Comparison of ENCODE assay signal across 8 mouse cellular contexts in genomic region chr9:65214778-65215493, GRCm38 (mm10). TPM values are rescaled to one million over a fixed set of nuclear protein-coding genes. Genes with fewer than 3 reads are reported as not detected.
DNase-seq lines count a peak whose midpoint lies in the region; ATAC-seq and TF ChIP-seq lines count a peak whose summit lies in the region.

No protein-coding gene starts in this region.

- no peaks in the 10 kb centered on the region for H3K9me3 ChIP-seq in embryonic facial prominence, embryonic 11.5 days (replicated peaks; ENCODE audit: control insufficient read depth, low read length)
- H3K9me3 ChIP-seq in limb, embryonic 13.5 days: no peaks in the 10 kb centered on the region
- H3K9me3 ChIP-seq in midbrain, embryonic 15.5 days: no peaks in the 10 kb centered on the region

- peak; percentile 25; the same call in 1 of the 2 replicates for TF ChIP-seq CTCF in kidney, adult 2 months (conservative IDR thresholded peaks at IDR 0.05; ENCODE audit: insufficient read depth, insufficient read length, low read depth, low read length)
- 0 out of 2 replicates have a peak, but pooled peaks have one; percentile 7 for TF ChIP-seq CTCF in spleen, adult 2 months (IDR thresholded peaks at IDR 0.05; ENCODE audit: extremely low read depth, insufficient read depth, insufficient read length, insufficient replicate concordance)

- DNase-seq in layer of hippocampus, adult 11-12 months (ENCODE audit: low spot score): peak; percentile 77
- DNase-seq in layer of hippocampus, adult 9-10 months (ENCODE audit: low spot score): no peak
- peak; percentile 87 for DNase-seq in embryonic facial prominence, embryonic 11.5 days (ENCODE audit: low spot score)
- DNase-seq in heart, adult 18-20 months: peak; percentile 92 to 93
- DNase-seq in kidney, adult 2 months: peak; percentile 96
- peak in 1 of 2 experiments; percentile 84 for DNase-seq in spleen, adult 2 months (ENCODE audit: low read depth in 1 of 2, low spot score in 2 of 2)

- no peaks in the 10 kb centered on the region for H3K36me3 ChIP-seq in embryonic facial prominence, embryonic 11.5 days (replicated peaks; ENCODE audit: control insufficient read depth, insufficient read depth, low read depth, low read length)
- H3K36me3 ChIP-seq in kidney, adult 2 months (ENCODE audit: control insufficient read depth, insufficient read depth, low read length): no peaks in the 10 kb centered on the region
- no peaks in the 10 kb centered on the region for H3K36me3 ChIP-seq in limb, embryonic 13.5 days
- H3K36me3 ChIP-seq in midbrain, embryonic 15.5 days (replicated peaks): no peaks in the 10 kb centered on the region
- no peaks in the 10 kb centered on the region for H3K36me3 ChIP-seq in spleen, adult 2 months (ENCODE audit: control insufficient read depth, insufficient read depth, low read length)

- under 1% methylated on average over 46 of the region's 59 CpGs for WGBS in embryonic facial prominence, embryonic 11.5 days
- under 1% methylated on average over 57 of the region's 59 CpGs for WGBS in kidney, adult 2 months
- under 1% methylated on average over 59 of the region's 59 CpGs for WGBS in limb, embryonic 13.5 days
- under 1% methylated on average over 58 of the region's 59 CpGs for WGBS in midbrain, embryonic 15.5 days
- under 1% methylated on average over 48 of the region's 59 CpGs for WGBS in spleen, adult 2 months

- H3K27ac ChIP-seq in embryonic facial prominence, embryonic 11.5 days (replicated peaks; ENCODE audit: low read depth, low read length): peak overlapping the region; percentile 75
- peak overlapping the region; percentile 96 for H3K27ac ChIP-seq in kidney, adult 2 months (ENCODE audit: insufficient read depth, low read depth, low read length)
- peak overlapping the region; percentile 77 for H3K27ac ChIP-seq in limb, embryonic 13.5 days
- peak overlapping the region; percentile 83 for H3K27ac ChIP-seq in midbrain, embryonic 15.5 days
- peak overlapping the region; percentile 72 for H3K27ac ChIP-seq in spleen, adult 2 months (ENCODE audit: insufficient read depth, low read length)

- no peaks in the 10 kb centered on the region for H3K27me3 ChIP-seq in embryonic facial prominence, embryonic 11.5 days (ENCODE audit: control insufficient read depth, insufficient read depth, low read length)
- H3K27me3 ChIP-seq in kidney, adult 2 months (replicated peaks; ENCODE audit: control insufficient read depth, insufficient read depth, low read length): no peaks in the 10 kb centered on the region
- H3K27me3 ChIP-seq in limb, embryonic 13.5 days: no peaks in the 10 kb centered on the region
- no peaks in the 10 kb centered on the region for H3K27me3 ChIP-seq in midbrain, embryonic 15.5 days (replicated peaks)
- no peaks in the 10 kb centered on the region for H3K27me3 ChIP-seq in spleen, adult 2 months (ENCODE audit: control insufficient read depth, insufficient read depth, low read length)

- TF ChIP-seq POLR2A in kidney, adult 2 months (IDR thresholded peaks at IDR 0.05; ENCODE audit: low read depth, low read length): peak; percentile 38
- TF ChIP-seq POLR2A in spleen, adult 2 months (IDR thresholded peaks at IDR 0.05; ENCODE audit: low read depth, low read length): 0 out of 2 replicates have a peak, but pooled peaks have one; percentile 1

- H3K4me2 ChIP-seq in embryonic facial prominence, embryonic 11.5 days (ENCODE audit: low read depth, low read length): peak overlapping the region; percentile 94
- peak overlapping the region; percentile 94 for H3K4me2 ChIP-seq in limb, embryonic 13.5 days (replicated peaks)
- peak overlapping the region; percentile 82 for H3K4me2 ChIP-seq in midbrain, embryonic 15.5 days

- peak overlapping the region; percentile 80 for H3K9ac ChIP-seq in embryonic facial prominence, embryonic 11.5 days (replicated peaks; ENCODE audit: low read length)
- peak overlapping the region; percentile 86 for H3K9ac ChIP-seq in limb, embryonic 13.5 days
- H3K9ac ChIP-seq in midbrain, embryonic 15.5 days: peak overlapping the region; percentile 76

- H3K4me3 ChIP-seq in embryonic facial prominence, embryonic 11.5 days (ENCODE audit: low read depth, low read length): peak overlapping the region; percentile 66
- H3K4me3 ChIP-seq in kidney, adult 2 months (ENCODE audit: insufficient read depth, low read depth, low read length): peak overlapping the region; percentile 69
- peak overlapping the region; percentile 73 for H3K4me3 ChIP-seq in limb, embryonic 13.5 days
- H3K4me3 ChIP-seq in midbrain, embryonic 15.5 days: peak overlapping the region; percentile 59
- H3K4me3 ChIP-seq in spleen, adult 2 months (ENCODE audit: extremely low read depth, insufficient read depth, insufficient read length): peak overlapping the region; percentile 90

- peak; percentile 96 for ATAC-seq in embryonic facial prominence, embryonic 11.5 days (replicated peaks; ENCODE audit: insufficient number of reproducible peaks, low FRiP score, low TSS enrichment, low read depth)
- peak; percentile 92 for ATAC-seq in limb, embryonic 13.5 days (ENCODE audit: low FRiP score, low read depth)
- peak; percentile 96 for ATAC-seq in midbrain, embryonic 15.5 days (replicated peaks)

- H3K4me1 ChIP-seq in embryonic facial prominence, embryonic 11.5 days (ENCODE audit: control insufficient read depth, insufficient read depth, low read length): no peaks in the 10 kb centered on the region
- H3K4me1 ChIP-seq in kidney, adult 2 months (ENCODE audit: control insufficient read depth, insufficient read depth, low read length): peaks cover 15% of the 10 kb centered on the region; the same call in 1 of the 2 replicates
- H3K4me1 ChIP-seq in limb, embryonic 13.5 days: peaks cover 13% of the 10 kb centered on the region; the same call in 1 of the 2 replicates
- H3K4me1 ChIP-seq in midbrain, embryonic 15.5 days: peaks cover 8% of the 10 kb centered on the region
- peaks cover 17% of the 10 kb centered on the region for H3K4me1 ChIP-seq in spleen, adult 2 months (ENCODE audit: control insufficient read depth, insufficient read depth, insufficient read length)

RNA-seq across cellular contexts. Expression of gene Parp16, which starts 19.8 kb away (rescaled TPM):
- 4.9 and 5.7 TPM in 2 replicates for polyA plus RNA-seq in embryonic facial prominence, embryonic 11.5 days (2014; fragmentation: Nextera tagmentation; extraction: Ambion mirVana)
- 1 to 10 TPM; 2.3 to 2.9 TPM for total RNA-seq in heart, adult 18-20 months (2021)
- polyA plus RNA-seq in kidney, adult 2 months (2012; rRNA removed): 11.0 and 11.9 TPM in 2 replicates
- 7.0 and 7.1 TPM in 2 replicates for polyA plus RNA-seq in limb, embryonic 13.5 days (2015; fragmentation: Nextera tagmentation; extraction: Ambion mirVana)
- 6.8 and 7.6 TPM in 2 replicates for polyA plus RNA-seq in midbrain, embryonic 15.5 days (2015; fragmentation: Nextera tagmentation; extraction: Ambion mirVana)
- polyA plus RNA-seq in spleen, adult 2 months (2012; rRNA removed): 7.4 and 9.1 TPM in 2 replicates

RNA-seq across cellular contexts. Expression of gene Cilp, which starts 50.0 kb away (rescaled TPM):
- 0.21 TPM in 2 replicates for polyA plus RNA-seq in embryonic facial prominence, embryonic 11.5 days (2014; fragmentation: Nextera tagmentation; extraction: Ambion mirVana)
- total RNA-seq in heart, adult 18-20 months (2021): 1 to 10 TPM; 2.8 to 3.3 TPM
- 1.1 and 1.4 TPM in 2 replicates for polyA plus RNA-seq in kidney, adult 2 months (2012; rRNA removed)
- 1.9 TPM in 2 replicates for polyA plus RNA-seq in limb, embryonic 13.5 days (2015; fragmentation: Nextera tagmentation; extraction: Ambion mirVana)
- polyA plus RNA-seq in midbrain, embryonic 15.5 days (2015; fragmentation: Nextera tagmentation; extraction: Ambion mirVana): 0.19 and 0.26 TPM in 2 replicates
- polyA plus RNA-seq in spleen, adult 2 months (2012; rRNA removed): 2.5 and 4.1 TPM in 2 replicates
